Mouse (Mus musculus) embryonic stem cell, embryonic (primary cell): ENCODE measurements at regions not wholly inside any gene's neighbourhood (a gene's known extent, or its start where the extent isn't known, plus 50 kb on each side); places are given as distances from the start of the nearest gene placed in this dataset.

Experiments
- CTCF ChIA-PET, 4 experiments: fragments of 300-600 bp in 2 of 4; fragments of 350-600 bp in 2 of 4; sonication (Branson Sonifier 250); formaldehyde crosslinking; loops; one replicate each; lab custom pipeline; 2022; ENCODE audit warnings: inconsistent platforms in 2 of 4; lab: Charles Lee
- POLR2A ChIA-PET, 4 experiments: fragments of 300-600 bp in 2 of 4; fragments of 350-600 bp in 2 of 4; sonication (Branson Sonifier 250); formaldehyde crosslinking; loops; one replicate each; lab custom pipeline; 2022; ENCODE audit warnings: antibody characterized with exemption in 4 of 4, inconsistent platforms in 1 of 4; lab: Charles Lee

- CTCF ChIA-PET: no interaction called here
- POLR2A ChIA-PET: no interaction called here
Observed at GRCm38 (mm10) chr12:56144359-56144758, 201.3 kb downstream of the Mbip start.

GRCm38 (mm10) chr12:56143789-56144188 is 201.9 kb downstream of the Mbip start:
- ChIA-PET POLR2A (no interaction called here), CTCF (no interaction called here)

GRCm38 (mm10) chr12:56114446-56114845 is 231.2 kb downstream of the Mbip start:
- POLR2A ChIA-PET: no interaction called here
- CTCF ChIA-PET: no interaction called here

- ChIA-PET POLR2A (no interaction called here), CTCF (no interaction called here)
Observed at GRCm38 (mm10) chr12:56081406-56081805, 245.3 kb downstream of the Brms1l start.

GRCm38 (mm10) chr12:56064183-56064582 is 228.1 kb downstream of the Brms1l start:
- CTCF ChIA-PET: no interaction called here
- POLR2A ChIA-PET: no interaction called here

GRCm38 (mm10) chr12:56058876-56059275 is 222.8 kb downstream of the Brms1l start:
- CTCF ChIA-PET: interaction anchor here (1.2 to 2.0 kb wide), 6 partner anchors 347 to 579 kb away, joined by 3 to 8 read pairs (median 7); no protein-coding TSS in a partner anchor
- POLR2A ChIA-PET: no interaction called here

- ChIA-PET CTCF (interaction anchor here (0.6 to 2.0 kb wide), 16 partner anchors 19 to 579 kb away, joined by 3 to 8 read pairs (median 4); no protein-coding TSS in a partner anchor), POLR2A (no interaction called here)
Observed at GRCm38 (mm10) chr12:56058463-56058862, 222.3 kb downstream of the Brms1l start.

GRCm38 (mm10) chr12:56055382-56055781 is 219.3 kb downstream of the Brms1l start:
- CTCF ChIA-PET: interaction anchor here in 1 of 4 experiments (0.7 kb wide), 1 partner anchor 41 kb away, joined by 4 read pairs; no protein-coding TSS in a partner anchor
- POLR2A ChIA-PET: interaction anchor here in 2 of 4 experiments (0.6 to 1.0 kb wide), 2 partner anchors 10 to 340 kb away, joined by 3 read pairs; no protein-coding TSS in a partner anchor

GRCm38 (mm10) chr12:56046050-56046449 is 209.9 kb downstream of the Brms1l start:
- CTCF ChIA-PET: no interaction called here
- POLR2A ChIA-PET: interaction anchor here in 1 of 4 experiments (1.4 kb wide), 1 partner anchor 9 kb away, joined by 3 read pairs; no protein-coding TSS in a partner anchor

- CTCF ChIA-PET: no interaction called here
- POLR2A ChIA-PET: no interaction called here
Observed at GRCm38 (mm10) chr12:56020954-56021514, 184.9 kb downstream of the Brms1l start.

- ChIA-PET POLR2A (no interaction called here), CTCF (no interaction called here)
Observed at GRCm38 (mm10) chr12:56020547-56020946, 184.4 kb downstream of the Brms1l start.

GRCm38 (mm10) chr12:56009976-56010375 is 173.9 kb downstream of the Brms1l start:
- POLR2A ChIA-PET: no interaction called here
- CTCF ChIA-PET: no interaction called here

GRCm38 (mm10) chr12:56005846-56006245 is 169.7 kb downstream of the Brms1l start:
- CTCF ChIA-PET: no interaction called here
- POLR2A ChIA-PET: no interaction called here

GRCm38 (mm10) chr12:56005321-56005720 is 169.2 kb downstream of the Brms1l start:
- CTCF ChIA-PET: interaction anchor here in 1 of 4 experiments (0.5 kb wide), 1 partner anchor 10 kb away, joined by 3 read pairs; no protein-coding TSS in a partner anchor
- POLR2A ChIA-PET: no interaction called here

GRCm38 (mm10) chr12:56004479-56004878 is 168.4 kb downstream of the Brms1l start:
- ChIA-PET POLR2A (no interaction called here), CTCF (no interaction called here)

- CTCF ChIA-PET: no interaction called here
Observed at GRCm38 (mm10) chr12:56003561-56003960, 167.4 kb downstream of the Brms1l start.

GRCm38 (mm10) chr12:55996585-55997377 is 160.7 kb downstream of the Brms1l start:
- POLR2A ChIA-PET: no interaction called here

More at GRCm38 (mm10) chr12:56003561-56003960, 167.4 kb downstream of the Brms1l start:
- POLR2A ChIA-PET: no interaction called here

GRCm38 (mm10) chr12:55983565-55984351 is 147.6 kb downstream of the Brms1l start:
- CTCF ChIA-PET: interaction anchor here in 1 of 4 experiments (0.6 kb wide), 1 partner anchor 961 kb away, joined by 3 read pairs; no protein-coding TSS in a partner anchor
- POLR2A ChIA-PET: no interaction called here

More at GRCm38 (mm10) chr12:55996585-55997377, 160.7 kb downstream of the Brms1l start:
- CTCF ChIA-PET: no interaction called here

- ChIA-PET CTCF (interaction anchor here in 1 of 4 experiments (0.5 kb wide), 2 partner anchors 11 to 176 kb away, joined by 4 read pairs; no protein-coding TSS in a partner anchor), POLR2A (no interaction called here)
Observed at GRCm38 (mm10) chr12:55983128-55983527, 147.0 kb downstream of the Brms1l start.
